Mouse (Mus musculus) embryonic facial prominence, embryonic 15.5 days (tissue): Measurements from ENCODE around the gene Enthd1. TPM values are rescaled to one million over a fixed set of nuclear protein-coding genes. Genes with fewer than 3 reads are reported as not detected.

Experiments
- ATAC-seq: fragments of 200-750 bp; cut with Nextera tagmentation; 2 replicates; pipeline ENCODE4 v1.8.0; 2017; ENCODE audit warnings: low read depth, moderate TSS enrichment; ENCODE audit not compliant: insufficient number of reproducible peaks, low FRiP score, low TSS enrichment
- H3K27ac ChIP-seq: fragments of 300-500 bp; sonication (generic); replicated peaks from 2 replicates; pipeline ENCODE4 v1.5.1; 2015; ENCODE audit warnings: mild to moderate bottlenecking, inconsistent platforms
- H3K27me3 ChIP-seq: fragments of 300-500 bp; sonication (generic); 2 replicates; pipeline ENCODE4 v1.6.1; 2015; ENCODE audit warnings: inconsistent platforms
- H3K36me3 ChIP-seq: fragments of 300-500 bp; sonication (generic); 2 replicates; pipeline ENCODE4 v1.6.1; 2015; ENCODE audit warnings: mild to moderate bottlenecking, inconsistent platforms
- H3K4me1 ChIP-seq: fragments of 300-500 bp; sonication (generic); 2 replicates; pipeline ENCODE4 v1.6.1; 2015; ENCODE audit warnings: inconsistent platforms
- H3K4me2 ChIP-seq: fragments of 300-500 bp; sonication (generic); replicated peaks from 2 replicates; pipeline ENCODE4 v1.6.1; 2015; ENCODE audit warnings: mild to moderate bottlenecking, inconsistent platforms
- H3K4me3 ChIP-seq: fragments of 300-500 bp; sonication (generic); replicated peaks from 2 replicates; pipeline ENCODE4 v1.5.1; 2015; ENCODE audit warnings: mild to moderate bottlenecking, inconsistent platforms
- H3K9ac ChIP-seq: fragments of 300-500 bp; sonication (generic); 2 replicates; pipeline ENCODE4 v1.6.1; 2015; ENCODE audit warnings: inconsistent platforms
- H3K9me3 ChIP-seq: fragments of 300-500 bp; sonication (generic); replicated peaks from 2 replicates; pipeline ENCODE4 v1.6.1; 2016; ENCODE audit warnings: inconsistent platforms
- WGBS: fragments of 180-500 bp; shearing (Covaris S2); methylation state at CpG from one replicate; pipeline ENCODE4 v1.1.7; 2015; 5-methylcytosine and 5-hydroxymethylcytosine counted together
- polyA plus RNA-seq: library from polyadenylated mRNA; unstranded; fragments of >200 nt; fragmentation: Nextera tagmentation; extraction: Ambion mirVana; gene quantifications from 2 replicates; pipeline ENCODE4 v1.2.1, GENCODE M21; 2015

Enthd1 gene
- polyA plus RNA-seq, 1 experiment from 2014 or later = not detected

GRCm38 (mm10) chr15:80467876-80468275 lies 97.1 kb downstream of the Enthd1 start:
- H3K27ac ChIP-seq = no peak overlapping the region
- no peak overlapping the region for H3K9ac ChIP-seq
- no peak overlapping the region for H3K4me3 ChIP-seq
- WGBS = 67% methylated on average over 4 of the region's 4 CpGs
- H3K9me3 ChIP-seq = no peaks in the 10 kb centered on the region
- no peak for ATAC-seq
- H3K27me3 ChIP-seq = peaks cover 4% of the 10 kb centered on the region
- no peaks in the 10 kb centered on the region for H3K4me1 ChIP-seq
- H3K36me3 ChIP-seq = no peaks in the 10 kb centered on the region
- H3K4me2 ChIP-seq = no peak overlapping the region

DNA sequence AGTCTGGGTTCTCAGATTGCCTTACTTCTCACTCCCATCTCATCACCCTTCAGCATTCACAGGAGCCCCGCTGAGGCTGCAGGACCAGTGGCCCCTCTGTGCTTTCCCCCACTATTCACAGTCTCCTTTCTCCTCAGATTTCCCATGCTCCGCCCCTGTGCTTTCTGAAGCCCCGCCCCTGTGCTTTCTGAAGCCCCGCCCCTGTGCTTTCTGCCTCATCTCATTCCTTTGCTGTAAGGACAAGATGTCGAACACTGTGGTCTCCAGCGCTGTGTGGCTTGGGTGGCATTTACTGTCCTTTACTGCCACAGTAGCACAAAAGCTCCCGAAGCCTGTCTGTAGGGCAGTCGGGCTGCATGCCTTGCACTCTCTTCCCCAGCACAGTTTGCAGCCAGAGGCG lies 102.8 kb downstream of the Enthd1 start:
- Histone ChIP-seq H3K9ac (no peak overlapping the region), H3K27me3 (peaks cover 12% of the 10 kb centered on the region), H3K36me3 (no peaks in the 10 kb centered on the region), H3K9me3 (no peaks in the 10 kb centered on the region), H3K4me1 (peaks cover 4% of the 10 kb centered on the region; the same call in 1 of the 2 replicates), H3K27ac (no peak overlapping the region), H3K4me3 (peak overlapping the region; percentile 16; the same call in 1 of the 2 replicates), H3K4me2 (peak overlapping the region; percentile 44)
- 2% methylated on average over 9 of the region's 9 CpGs for WGBS
- peak; percentile 34; the same call in 1 of the 2 replicates for ATAC-seq

GRCm38 (mm10) chr15:80461446-80461845 lies 103.5 kb downstream of the Enthd1 start:
- ATAC-seq = no peak
- H3K9me3 ChIP-seq = no peaks in the 10 kb centered on the region
- WGBS = 50% methylated on average over 2 of the region's 2 CpGs
- no peaks in the 10 kb centered on the region for H3K36me3 ChIP-seq
- peaks cover 4% of the 10 kb centered on the region; the same call in 1 of the 2 replicates for H3K4me1 ChIP-seq
- peaks cover 12% of the 10 kb centered on the region for H3K27me3 ChIP-seq
- no peak overlapping the region for H3K4me3 ChIP-seq
- no peak overlapping the region for H3K4me2 ChIP-seq
- no peak overlapping the region for H3K27ac ChIP-seq
- H3K9ac ChIP-seq = no peak overlapping the region

GRCm38 (mm10) chr15:80460011-80460410 lies 104.9 kb downstream of the Enthd1 start:
- Histone ChIP-seq H3K36me3 (no peaks in the 10 kb centered on the region), H3K4me2 (no peak overlapping the region), H3K27me3 (peaks cover 12% of the 10 kb centered on the region), H3K9me3 (no peaks in the 10 kb centered on the region), H3K4me1 (peaks cover 4% of the 10 kb centered on the region; the same call in 1 of the 2 replicates), H3K27ac (no peak overlapping the region), H3K4me3 (no peak overlapping the region), H3K9ac (no peak overlapping the region)
- WGBS = 49% methylated on average over 9 of the region's 9 CpGs
- no peak for ATAC-seq

GRCm38 (mm10) chr15:80457984-80458383 lies 107.0 kb downstream of the Enthd1 start:
- peaks cover 8% of the 10 kb centered on the region for H3K27me3 ChIP-seq
- no peak overlapping the region for H3K4me2 ChIP-seq
- H3K36me3 ChIP-seq = no peaks in the 10 kb centered on the region
- H3K4me1 ChIP-seq = peaks cover 4% of the 10 kb centered on the region; the same call in 1 of the 2 replicates
- no peak overlapping the region for H3K27ac ChIP-seq
- WGBS = 87% methylated on average over 3 of the region's 3 CpGs
- H3K9ac ChIP-seq = no peak overlapping the region
- ATAC-seq = no peak
- H3K9me3 ChIP-seq = no peaks in the 10 kb centered on the region
- H3K4me3 ChIP-seq = no peak overlapping the region

- no peak overlapping the region for H3K9ac ChIP-seq
- ATAC-seq = no peak
These were observed 110.5 kb downstream of the Enthd1 start for GRCm38 (mm10) chr15:80454486-80454885.

GRCm38 (mm10) chr15:80452425-80452824 lies 112.5 kb downstream of the Enthd1 start:
- H3K27ac ChIP-seq = no peak overlapping the region
- H3K4me1 ChIP-seq = no peaks in the 10 kb centered on the region
- H3K36me3 ChIP-seq = no peaks in the 10 kb centered on the region
- WGBS = 32% methylated on average over 16 of the region's 16 CpGs
- no peak overlapping the region for H3K4me3 ChIP-seq
- H3K27me3 ChIP-seq = no peaks in the 10 kb centered on the region
- H3K9ac ChIP-seq = no peak overlapping the region
- ATAC-seq = no peak
- no peak overlapping the region for H3K4me2 ChIP-seq
- no peaks in the 10 kb centered on the region for H3K9me3 ChIP-seq

More at GRCm38 (mm10) chr15:80454486-80454885, 110.5 kb downstream of the Enthd1 start:
- H3K4me2 ChIP-seq = no peak overlapping the region
- no peak overlapping the region for H3K27ac ChIP-seq
- no peaks in the 10 kb centered on the region for H3K36me3 ChIP-seq
- no peaks in the 10 kb centered on the region for H3K27me3 ChIP-seq
- H3K4me1 ChIP-seq = no peaks in the 10 kb centered on the region
- no peaks in the 10 kb centered on the region for H3K9me3 ChIP-seq
- 73% methylated on average over 6 of the region's 6 CpGs for WGBS
- no peak overlapping the region for H3K4me3 ChIP-seq

GRCm38 (mm10) chr15:80445956-80446687 lies 118.8 kb downstream of the Enthd1 start:
- no peak overlapping the region for H3K27ac ChIP-seq
- H3K36me3 ChIP-seq = no peaks in the 10 kb centered on the region
- H3K27me3 ChIP-seq = no peaks in the 10 kb centered on the region
- no peaks in the 10 kb centered on the region for H3K4me1 ChIP-seq
- H3K9me3 ChIP-seq = no peaks in the 10 kb centered on the region
- no peak for ATAC-seq
- H3K4me2 ChIP-seq = no peak overlapping the region
- WGBS = 75% methylated on average over 15 of the region's 15 CpGs
- no peak overlapping the region for H3K9ac ChIP-seq
- H3K4me3 ChIP-seq = no peak overlapping the region

DNA sequence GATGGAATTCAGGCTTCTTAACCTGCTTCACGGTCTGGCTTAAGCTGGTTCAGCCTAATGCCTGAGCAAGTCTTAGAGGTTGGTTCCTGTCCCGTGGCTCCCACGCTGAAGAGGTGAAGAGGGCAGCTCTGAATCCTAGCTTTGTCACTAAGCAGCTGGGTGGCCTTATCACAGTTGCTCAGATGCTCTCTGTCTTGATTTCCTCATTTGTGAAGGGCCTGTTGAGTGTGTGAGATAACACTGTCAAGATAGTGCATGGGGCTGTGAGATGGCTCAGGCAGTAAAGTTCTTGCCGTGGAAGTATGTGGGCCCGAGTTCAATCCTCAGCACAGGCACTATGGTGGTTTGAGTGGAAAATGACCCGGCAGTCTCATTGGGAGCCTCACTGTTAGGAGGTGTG lies 124.8 kb downstream of the Enthd1 start:
- 81% methylated on average over 6 of the region's 6 CpGs for WGBS
- no peak overlapping the region for H3K27ac ChIP-seq

DNA sequence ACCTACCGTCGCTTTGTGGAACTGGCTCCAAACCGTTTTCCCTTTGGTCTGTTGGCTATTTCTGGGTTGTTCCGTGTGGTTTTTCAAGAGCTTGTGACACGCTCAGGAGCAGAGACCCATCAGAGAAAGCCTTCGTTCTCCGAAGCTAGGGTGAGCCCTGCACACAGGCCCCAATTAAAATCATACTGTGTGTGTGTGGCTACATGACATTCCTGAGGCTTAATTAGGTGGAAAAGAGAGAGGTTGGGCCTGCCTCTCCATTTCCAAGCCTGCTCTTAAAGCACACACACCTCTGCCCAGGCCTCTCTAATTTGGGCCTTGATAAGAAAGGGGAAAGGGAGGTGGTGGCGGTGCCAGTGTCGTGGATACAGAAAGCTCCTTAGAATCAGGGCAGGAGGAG lies 126.5 kb downstream of the Enthd1 start:
- ATAC-seq = peak; percentile 39; the same call in 1 of the 2 replicates
- no peaks in the 10 kb centered on the region for H3K36me3 ChIP-seq
- no peak overlapping the region for H3K9ac ChIP-seq
- no peak overlapping the region for H3K4me2 ChIP-seq
- peaks cover 11% of the 10 kb centered on the region for H3K4me1 ChIP-seq
- 49% methylated on average over 9 of the region's 9 CpGs for WGBS
- H3K9me3 ChIP-seq = no peaks in the 10 kb centered on the region
- H3K27ac ChIP-seq = no peak overlapping the region
- 0 out of 2 replicates have a peak, but pooled peaks cover 4% of the 10 kb centered on the region for H3K27me3 ChIP-seq
- H3K4me3 ChIP-seq = no peak overlapping the region

More for the DNA sequence above, 124.8 kb downstream of the Enthd1 start:
- Histone ChIP-seq H3K4me2 (no peak overlapping the region), H3K9me3 (no peaks in the 10 kb centered on the region), H3K4me1 (peaks cover 11% of the 10 kb centered on the region), H3K27me3 (0 out of 2 replicates have a peak, but pooled peaks cover 4% of the 10 kb centered on the region), H3K36me3 (no peaks in the 10 kb centered on the region), H3K4me3 (no peak overlapping the region), H3K9ac (no peak overlapping the region)
- no peak for ATAC-seq

DNA sequence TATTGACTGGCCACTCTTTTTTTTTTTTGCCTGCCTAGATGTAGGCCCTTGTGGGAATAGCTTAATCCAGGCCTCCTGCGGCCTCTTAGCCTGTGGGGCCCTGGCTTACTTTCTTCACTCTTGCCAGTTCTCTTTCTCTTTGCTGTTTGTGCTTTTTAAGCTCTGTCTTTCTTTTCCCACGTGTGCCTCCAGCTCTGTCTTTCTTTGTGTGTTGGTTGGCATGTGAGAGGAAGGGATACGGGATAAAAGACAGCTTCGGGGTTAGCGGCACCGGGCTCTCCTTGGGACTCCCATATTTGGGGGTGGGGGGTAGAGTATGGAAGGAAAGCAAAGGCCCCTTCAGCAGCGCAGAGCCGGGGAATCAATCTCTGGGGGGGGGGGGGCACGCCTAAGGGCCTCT lies 127.0 kb downstream of the Enthd1 start:
- H3K36me3 ChIP-seq = no peaks in the 10 kb centered on the region
- ATAC-seq = no peak

More for the DNA sequence above, 127.0 kb downstream of the Enthd1 start:
- no peak overlapping the region for H3K9ac ChIP-seq
- H3K4me3 ChIP-seq = no peak overlapping the region
- WGBS = 68% methylated on average over 9 of the region's 9 CpGs
- no peak overlapping the region for H3K27ac ChIP-seq
- 0 out of 2 replicates have a peak, but pooled peaks cover 4% of the 10 kb centered on the region for H3K27me3 ChIP-seq
- peaks cover 11% of the 10 kb centered on the region for H3K4me1 ChIP-seq
- no peaks in the 10 kb centered on the region for H3K9me3 ChIP-seq
- no peak overlapping the region for H3K4me2 ChIP-seq
